Mouse (Mus musculus) thymus, adult 2 months (tissue): ENCODE results near the gene Ankrd24.

Experiments
- CTCF ChIP-seq: fragments of 200-500 bp; IDR thresholded peaks from 2 replicates; pipeline ENCODE4 v1.5.1; 2012; ENCODE audit warnings: mild to moderate bottlenecking, control low read depth, low read length, moderate library complexity, borderline replicate concordance; ENCODE audit not compliant: control insufficient read depth, poor library complexity, insufficient read depth; ENCODE audit errors: extremely low read depth
- POLR2A ChIP-seq: fragments of 200-500 bp; IDR thresholded peaks from 2 replicates; pipeline ENCODE4 v1.6.1; 2012; ENCODE audit warnings: mild to moderate bottlenecking, low read length, control low read depth, moderate library complexity; ENCODE audit not compliant: control insufficient read depth, poor library complexity, insufficient read depth; ENCODE audit errors: extremely low read depth

DNA sequence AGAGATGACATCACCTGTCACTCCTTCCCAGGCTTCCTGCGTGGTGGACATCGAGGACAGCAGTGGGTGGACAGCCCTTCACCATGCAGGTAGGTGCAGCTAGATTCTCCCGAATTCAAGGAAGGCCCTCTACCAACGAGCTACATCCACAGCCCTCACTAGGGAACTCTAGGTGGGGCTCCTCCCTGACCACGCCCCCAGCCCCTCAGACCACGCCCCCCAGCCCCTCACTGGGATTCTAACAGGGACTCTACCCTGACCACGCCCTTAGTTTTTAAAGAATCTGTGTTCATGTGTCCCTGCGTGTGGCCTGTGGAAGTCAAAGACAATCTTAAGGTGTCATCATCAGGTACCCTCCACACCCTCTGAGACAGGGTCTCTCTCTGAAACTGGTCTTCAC, 8.0 kb downstream of the Ankrd24 start:
- TF ChIP-seq POLR2A (no peak), CTCF (no peak)
